Mouse (Mus musculus) spleen, adult 12 weeks (tissue): ENCODE measurements around the gene Zbtb12.
A peak's percentile ranks its signal among the peaks of the same experiment; 100 is the strongest.
"Not testable (repeated sequence)": the region's sequence is repeated elsewhere in the genome, so short reads cannot be mapped to it uniquely, and the experiment has no call there.

Experiments used
- DNase-seq: peaks from one replicate; pipeline ENCODE4 v3.0.0; 2022; ENCODE audit warnings: low spot score

Gene Zbtb12

GRCm38 (mm10) chr17:34901948-34902347, 22.7 kb downstream of the Zbtb12 start:
- DNase-seq: not testable (repeated sequence)

GRCm38 (mm10) chr17:34902895-34903294, 23.6 kb downstream of the Zbtb12 start:
- DNase-seq: no peak

GRCm38 (mm10) chr17:34910982-34911381, 31.7 kb downstream of the Zbtb12 start:
- DNase-seq: no peak

- peak; percentile 77 for DNase-seq
Observed at GRCm38 (mm10) chr17:34911945-34912351, 32.7 kb downstream of the Zbtb12 start.

GRCm38 (mm10) chr17:34913930-34914665, 34.8 kb downstream of the Zbtb12 start, which contains the start of gene Slc44a4:
Slc44a4 (plus strand) TSS chr17:34914466.
- no peak for DNase-seq

- no peak for DNase-seq
Observed at GRCm38 (mm10) chr17:34915410-34915831, 36.1 kb downstream of the Zbtb12 start.

- no peak for DNase-seq
Observed at GRCm38 (mm10) chr17:34916316-34916715, 37.0 kb downstream of the Zbtb12 start.

- DNase-seq: no peak
Observed at GRCm38 (mm10) chr17:34917188-34917587, 37.9 kb downstream of the Zbtb12 start.

- DNase-seq: no peak
Observed at GRCm38 (mm10) chr17:34922939-34923338, 43.7 kb downstream of the Zbtb12 start.

GRCm38 (mm10) chr17:34924258-34924657, 45.0 kb downstream of the Zbtb12 start:
- no peak for DNase-seq

- DNase-seq: no peak
Observed at GRCm38 (mm10) chr17:34927306-34928019, 48.2 kb downstream of the Zbtb12 start.

- no peak for DNase-seq
Observed at GRCm38 (mm10) chr17:34928841-34929240, 49.6 kb downstream of the Zbtb12 start.

GRCm38 (mm10) chr17:34931061-34931734, 51.9 kb downstream of the Zbtb12 start, which contains the start of gene Neu1:
Neu1 (plus strand) TSS chr17:34931253.
- peak; percentile 86 for DNase-seq

- peak; percentile 11 for DNase-seq
Observed at GRCm38 (mm10) chr17:34931735-34932098, 52.4 kb downstream of the Zbtb12 start.

- DNase-seq: no peak
Observed at GRCm38 (mm10) chr17:34932287-34932686, 53.0 kb downstream of the Zbtb12 start.

- no peak for DNase-seq
Observed at GRCm38 (mm10) chr17:34934031-34934430, 54.7 kb downstream of the Zbtb12 start.

GRCm38 (mm10) chr17:34934830-34935229, 55.5 kb downstream of the Zbtb12 start:
- DNase-seq: no peak

GRCm38 (mm10) chr17:34937960-34938505, 58.8 kb downstream of the Zbtb12 start:
- no peak for DNase-seq

GRCm38 (mm10) chr17:34941344-34942041, 62.2 kb downstream of the Zbtb12 start:
- DNase-seq: no peak

- DNase-seq: no peak
Observed at GRCm38 (mm10) chr17:34943128-34943815, 64.0 kb downstream of the Zbtb12 start.

GRCm38 (mm10) chr17:34944362-34944761, 65.1 kb downstream of the Zbtb12 start:
- no peak for DNase-seq
